Mouse (Mus musculus): ENCODE data around the gene Gm20388. TPM values are rescaled to one million over a fixed set of nuclear protein-coding genes. Genes with fewer than 3 reads are reported as not detected.

The Gm20388 gene
- total RNA-seq, 2 experiments from 2014 or later, result 6.8 to 7.8 TPM

DNA sequence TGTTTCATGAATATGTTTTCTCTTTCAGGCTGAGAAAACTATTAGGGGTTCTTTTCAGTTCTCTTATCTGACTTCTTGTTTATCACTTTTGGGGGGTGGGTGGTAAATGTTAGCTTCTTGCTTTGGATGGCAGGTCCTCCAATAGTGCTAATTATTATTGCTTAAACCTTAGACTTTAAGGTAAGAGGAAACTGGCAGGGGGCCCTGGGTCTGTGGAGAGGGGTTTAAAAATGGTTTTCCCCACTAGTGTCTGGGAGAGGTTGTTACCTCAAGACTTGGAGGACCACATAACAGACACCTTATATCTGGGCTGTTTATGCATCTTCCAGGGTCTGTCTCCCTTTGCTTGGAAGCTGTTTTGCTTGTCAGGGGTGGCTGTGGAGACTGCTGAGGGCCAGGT lies 2041.5 kb downstream of the Gm20388 start:
- intact Hi-C loops (cut with DNase I), result no loop called here
- DNase-seq, result no peak

GRCm38 (mm10) chr8:121952800-121953199 lies 2042.2 kb downstream of the Gm20388 start:
- intact Hi-C loops (cut with DNase I), result no loop called here
- no peak for DNase-seq

GRCm38 (mm10) chr8:121953821-121954545 lies 2043.3 kb downstream of the Gm20388 start:
- DNase-seq, result no peak
- intact Hi-C loops (cut with DNase I), result no loop called here

- no peak for DNase-seq
Observed at GRCm38 (mm10) chr8:121954981-121955555, 2044.4 kb downstream of the Gm20388 start.

GRCm38 (mm10) chr8:121955825-121956500 lies 2045.3 kb downstream of the Gm20388 start:
- DNase-seq, result no peak
- intact Hi-C loops (cut with DNase I), result no loop called here

More at GRCm38 (mm10) chr8:121954981-121955555, 2044.4 kb downstream of the Gm20388 start:
- intact Hi-C loops (cut with DNase I), result no loop called here

DNA sequence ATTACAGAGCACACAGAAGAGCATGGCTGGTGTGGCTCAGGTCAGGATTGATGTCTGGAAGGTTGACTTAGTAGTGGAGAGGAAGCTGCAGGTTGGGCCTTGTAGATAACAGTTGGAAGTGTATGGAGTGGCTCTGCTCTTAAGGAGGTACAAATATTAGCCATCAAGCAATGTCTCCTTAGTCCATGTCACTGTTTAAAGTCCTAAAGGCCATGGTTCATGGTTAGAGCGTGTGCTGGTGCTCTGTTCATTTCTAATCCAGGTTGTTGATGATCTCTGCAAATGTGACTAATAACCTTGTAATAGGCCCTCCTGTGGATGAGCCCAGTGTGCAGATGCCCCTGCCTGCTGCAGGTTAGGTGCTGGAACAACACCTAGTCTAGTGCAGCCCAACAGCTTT lies 2047.8 kb downstream of the Gm20388 start:
- DNase-seq, result no peak
- intact Hi-C loops (cut with DNase I), result no loop called here

DNA sequence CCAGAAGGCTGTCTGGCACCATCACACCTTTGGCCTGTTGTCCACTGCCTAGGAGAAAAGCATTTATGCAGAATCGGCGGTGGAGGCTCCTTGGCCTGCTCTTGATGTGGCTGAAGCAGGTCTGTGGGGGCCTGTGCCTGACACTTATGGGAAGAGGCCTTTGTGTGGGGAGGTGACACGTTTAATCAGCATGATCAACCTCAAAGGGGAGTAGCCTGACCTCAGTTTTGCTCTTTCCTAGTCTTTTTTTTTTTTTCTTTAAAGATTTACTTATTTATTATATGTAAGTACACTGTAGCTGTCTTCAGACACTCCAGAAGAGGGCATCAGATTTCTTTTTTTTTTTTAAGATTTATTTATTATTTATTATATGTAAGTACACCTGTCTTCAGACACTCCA lies 2052.3 kb downstream of the Gm20388 start:
- no peak for DNase-seq
- intact Hi-C loops (cut with DNase I), result no loop called here

DNA sequence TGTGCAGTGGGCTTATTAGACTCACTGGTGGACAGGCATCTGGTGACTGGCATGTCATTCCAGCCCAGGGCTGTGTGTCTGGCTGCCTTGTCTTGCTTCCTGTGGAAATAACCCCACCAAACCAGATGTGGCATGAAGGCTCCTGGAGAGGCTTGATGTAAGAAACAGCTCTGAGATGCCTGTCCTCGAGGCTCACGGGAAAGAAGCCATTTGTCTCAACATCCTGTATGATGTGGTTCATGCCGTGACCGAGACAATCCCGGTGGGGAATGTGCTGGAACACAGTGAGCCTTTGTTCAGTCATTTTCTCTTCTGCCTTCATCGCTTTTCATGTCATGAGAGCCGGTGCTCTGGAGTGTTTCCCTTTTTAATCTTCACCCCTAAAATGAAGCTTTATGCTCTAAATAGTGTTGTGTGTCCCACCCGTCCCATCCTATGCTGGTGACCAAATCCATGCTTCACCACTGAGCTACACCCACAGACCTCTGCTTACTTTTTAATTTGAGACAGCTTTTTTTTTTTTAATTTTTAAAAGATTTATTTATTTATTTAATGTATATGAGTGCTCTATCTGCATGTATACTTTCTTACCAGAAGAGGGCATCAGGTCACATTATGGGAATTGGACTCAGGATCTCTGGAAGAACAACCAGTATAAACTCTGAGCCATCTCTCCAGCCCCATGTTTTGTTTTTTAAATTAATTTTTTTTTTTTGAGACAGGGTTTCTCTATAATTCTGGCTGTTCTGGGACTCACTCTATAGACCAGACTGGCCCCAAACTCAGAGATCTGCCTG lies 2054.3 kb downstream of the Gm20388 start:
- no peak for DNase-seq
- intact Hi-C loops (cut with DNase I), result no loop called here

DNA sequence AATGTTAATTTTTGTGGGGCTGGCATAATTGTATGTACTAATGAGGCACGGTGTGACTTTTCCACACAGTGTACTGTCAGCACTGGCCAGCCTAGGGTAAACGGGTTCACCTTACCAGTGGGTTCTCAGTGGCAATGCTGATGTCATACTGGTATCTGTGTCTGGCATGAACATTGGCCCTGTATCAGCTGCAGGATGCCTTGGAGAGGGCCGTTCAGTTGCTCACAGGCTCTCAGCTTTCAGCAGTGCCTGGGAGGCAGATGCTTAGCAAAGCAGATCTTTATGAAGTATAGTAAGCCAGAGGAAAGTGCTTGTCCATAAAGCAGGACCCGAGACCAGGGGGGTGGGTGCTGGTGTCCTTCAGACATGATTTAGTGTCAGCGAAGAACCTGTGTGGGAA lies 2055.5 kb downstream of the Gm20388 start:
- intact Hi-C loops (cut with DNase I), result no loop called here
- peak in 1 of 2 experiments; percentile 38 for DNase-seq

DNA sequence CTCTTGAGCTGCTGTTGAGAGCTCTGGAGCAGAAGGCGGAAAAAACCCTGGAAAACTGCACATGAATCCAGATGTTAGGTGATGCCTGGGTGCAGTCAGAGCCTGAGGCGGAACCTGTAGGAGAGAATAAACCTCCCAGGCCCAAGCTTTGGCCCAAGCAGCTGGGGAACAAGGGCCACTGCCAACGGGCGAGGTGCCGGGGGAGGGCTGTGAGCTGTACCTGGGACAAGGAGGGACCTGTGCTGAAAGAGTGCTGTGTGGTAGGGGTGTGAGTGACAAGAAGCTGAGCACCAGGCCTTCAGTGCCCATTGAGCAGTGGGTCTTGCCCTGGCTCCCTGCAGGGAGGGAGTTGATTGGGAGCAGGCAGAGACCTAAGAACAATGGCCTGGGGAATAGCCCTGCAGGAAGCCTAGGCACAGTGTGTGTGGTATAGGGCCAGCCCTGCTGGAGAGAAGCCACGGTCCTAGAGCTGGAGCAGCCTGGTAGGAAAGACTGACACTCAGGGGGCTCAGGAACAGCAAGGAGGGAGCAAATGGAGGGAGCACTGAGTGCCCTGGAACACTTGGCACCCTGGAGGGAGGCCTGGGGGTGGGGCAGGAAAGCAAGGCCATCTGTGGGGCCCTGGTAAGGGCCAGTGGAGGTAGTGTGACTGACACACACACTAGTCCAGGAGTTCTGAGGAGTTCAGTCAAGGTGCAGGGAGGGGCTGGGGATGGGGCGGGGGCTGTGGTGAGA lies 2056.2 kb downstream of the Gm20388 start:
- DNase-seq, result no peak
- intact Hi-C loops (cut with DNase I), result no loop called here

DNA sequence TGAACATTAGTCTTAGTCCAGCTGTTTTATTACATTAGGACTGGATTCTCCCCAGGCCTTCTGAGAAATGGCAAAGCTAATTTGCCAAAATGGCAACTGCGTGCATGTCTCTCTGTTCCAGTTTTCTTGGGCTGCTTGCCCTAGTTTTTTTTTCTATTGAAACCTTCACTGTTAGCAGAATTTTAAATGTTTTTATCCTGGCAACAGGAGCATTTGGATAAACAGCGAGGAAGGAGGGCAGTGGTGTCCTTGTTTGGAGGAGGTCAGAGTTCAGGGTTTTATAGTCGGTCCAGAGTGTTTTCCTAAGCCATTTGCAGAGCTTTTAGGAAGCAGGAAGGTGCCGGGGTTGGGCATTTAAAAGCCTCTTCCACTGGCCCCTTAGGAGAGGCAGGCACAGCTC lies 2057.3 kb downstream of the Gm20388 start:
- intact Hi-C loops (cut with DNase I), result no loop called here
- DNase-seq, result no peak

- intact Hi-C loops (cut with DNase I), result no loop called here
- DNase-seq, result no peak
Observed at GRCm38 (mm10) chr8:121968542-121968941, 2057.9 kb downstream of the Gm20388 start.

GRCm38 (mm10) chr8:121970225-121970624 lies 2059.6 kb downstream of the Gm20388 start:
- intact Hi-C loops (cut with DNase I), result no loop called here
- DNase-seq, result no peak

GRCm38 (mm10) chr8:121971488-121972058 lies 2060.9 kb downstream of the Gm20388 start:
- no peak for DNase-seq
- intact Hi-C loops (cut with DNase I), result no loop called here

DNA sequence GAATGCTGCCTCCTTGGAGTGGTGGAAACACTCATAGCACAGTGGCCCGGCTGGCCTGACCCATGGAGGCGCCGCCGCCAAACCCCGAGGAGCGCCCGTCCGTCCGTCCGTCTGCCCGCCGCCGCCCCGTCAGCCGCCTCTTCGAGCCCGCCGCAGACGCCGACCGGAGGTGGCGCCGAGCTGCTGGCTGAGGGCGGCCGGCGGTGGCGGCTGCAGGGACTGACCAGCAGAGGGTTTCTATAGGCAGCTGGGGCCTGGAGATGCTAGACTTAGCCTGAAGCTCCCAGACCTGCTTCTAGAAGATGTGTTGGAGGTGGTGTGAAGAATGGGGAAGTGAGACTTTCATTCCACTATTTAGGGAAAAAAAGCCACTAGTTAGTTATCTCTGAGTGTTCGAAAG lies 2063.3 kb downstream of the Gm20388 start:
- intact Hi-C loops (cut with DNase I), result no loop called here

DNA sequence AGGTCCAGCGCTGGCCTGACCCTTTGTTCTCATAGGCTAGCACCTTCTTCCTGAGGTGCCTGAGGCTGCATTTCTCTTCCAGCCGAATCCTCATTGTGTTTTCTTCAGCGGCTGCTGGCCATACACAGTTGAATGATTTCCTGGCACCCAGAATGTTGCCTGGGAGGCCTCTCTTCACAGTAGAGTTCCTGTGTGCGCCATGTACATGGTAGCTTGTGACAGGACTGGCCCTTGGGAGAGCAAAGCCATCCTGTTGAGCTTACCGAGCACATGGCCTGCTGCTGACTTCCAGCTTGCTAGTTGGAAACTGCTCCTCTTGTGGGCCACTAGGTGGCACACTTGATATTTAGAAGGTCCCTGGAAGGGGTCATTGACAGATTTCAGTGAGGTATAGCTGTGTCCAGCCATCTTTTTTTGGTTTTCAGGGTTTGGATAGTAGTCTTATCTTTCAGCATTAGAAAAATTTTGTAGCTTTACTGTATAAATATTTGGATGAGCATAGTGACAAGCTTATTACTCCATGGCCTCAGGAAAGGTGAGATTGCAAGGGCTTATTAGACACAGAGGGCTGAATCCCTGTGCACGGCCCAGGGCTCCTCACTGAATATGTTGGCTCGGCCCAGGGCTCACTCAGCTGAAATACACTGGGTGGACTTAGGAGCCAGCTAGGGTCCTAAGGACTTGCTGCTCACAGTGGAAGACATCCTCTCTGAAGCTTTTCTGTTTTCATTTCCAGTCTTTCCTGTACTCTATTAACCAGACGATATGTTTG lies 2067.4 kb downstream of the Gm20388 start:
- intact Hi-C loops (cut with DNase I), result loop anchor here (2.0 to 5.0 kb wide), 2 partner anchors 254 to 291 kb away; no protein-coding TSS in a partner anchor
- no peak for DNase-seq

More for the DNA sequence above, 2063.3 kb downstream of the Gm20388 start:
- no peak for DNase-seq

DNA sequence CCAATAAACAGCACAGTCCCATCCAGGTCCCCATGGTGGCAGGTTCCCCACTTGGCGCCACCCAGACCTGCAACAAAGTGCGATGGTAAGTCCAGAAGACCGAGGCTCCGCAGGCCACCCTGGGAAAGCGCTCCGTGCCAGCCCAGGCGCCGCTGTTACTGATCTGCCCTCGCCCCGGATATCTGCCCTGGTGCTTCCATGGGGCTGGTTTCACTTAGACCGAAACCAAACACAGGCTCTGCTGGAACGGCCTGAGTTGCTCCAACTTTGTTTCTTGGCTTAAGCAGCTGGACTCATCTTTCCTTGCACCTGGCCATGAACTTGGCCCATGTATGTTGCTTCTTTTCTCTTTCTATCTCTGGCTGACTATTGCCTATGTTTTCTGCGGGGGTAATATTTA lies 2068.0 kb downstream of the Gm20388 start:
- peak; percentile 39 to 41 for DNase-seq
- intact Hi-C loops (cut with DNase I), result loop anchor here (2.0 to 5.0 kb wide), 2 partner anchors 254 to 290 kb away; no protein-coding TSS in a partner anchor

- DNase-seq, result no peak
- intact Hi-C loops (cut with DNase I), result loop anchor here (2.0 kb wide), 1 partner anchor 156 kb away; no protein-coding TSS in a partner anchor
Observed at GRCm38 (mm10) chr8:121980792-121981519, 2070.3 kb downstream of the Gm20388 start.
